Mouse (Mus musculus): ENCODE measurements around the gene Fxyd2. TPM values are rescaled to one million over a fixed set of nuclear protein-coding genes. Genes with fewer than 3 reads are reported as not detected.

Fxyd2 gene
- polyA plus RNA-seq (2015; fragmentation: Nextera tagmentation; extraction: Ambion mirVana): 1.5 and 2.5 TPM in 2 replicates

DNA sequence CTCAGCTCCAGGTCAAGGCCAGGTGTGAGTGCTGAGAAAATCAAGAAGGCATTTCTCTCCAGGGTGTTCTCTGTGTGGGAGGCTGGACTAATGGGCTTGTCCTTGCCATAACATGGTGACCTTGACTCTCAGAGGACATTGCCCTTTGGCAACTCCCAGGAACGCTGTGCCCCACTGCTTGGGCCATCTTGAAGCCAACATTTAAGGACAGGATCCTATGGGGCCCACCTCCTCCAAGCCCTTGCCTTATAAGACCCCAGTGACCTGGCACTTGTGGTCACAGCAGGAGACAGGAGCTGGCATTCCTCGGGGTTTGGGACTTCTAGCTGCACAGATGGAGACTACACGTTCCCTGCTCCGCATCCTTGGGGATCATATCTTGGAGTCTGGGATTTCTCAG, at the start of gene Fxyd2:
Gene Fxyd2, plus strand, starts transcription at position 236 of the 400 bp plus-strand sequence.

DNA sequence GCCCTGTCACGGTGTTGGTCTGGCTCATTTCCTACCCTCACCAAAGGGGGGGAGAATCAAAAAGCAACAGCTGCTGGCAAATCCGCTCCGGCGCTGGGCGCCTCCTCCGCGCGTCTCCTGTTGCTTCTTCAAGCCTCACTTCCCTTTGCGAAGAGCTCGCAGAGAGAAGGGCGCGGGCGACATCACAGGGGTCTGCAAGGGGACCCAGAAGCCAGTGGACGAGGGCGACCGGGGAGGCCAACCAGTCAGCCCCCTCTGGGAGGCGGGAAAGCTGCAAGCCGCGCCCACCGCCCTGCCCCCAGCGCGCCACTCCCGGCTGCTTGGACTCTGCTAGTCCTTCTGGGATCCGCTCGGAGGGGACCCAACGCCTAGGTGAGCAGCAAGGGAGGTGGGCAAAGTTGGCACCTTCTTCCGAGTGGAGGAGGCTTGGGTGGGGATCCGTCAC, 29.3 kb upstream of the Fxyd2 start, which contains the start of gene Fxyd6:
Gene Fxyd6, plus strand, starts transcription at position 69 of the 445 bp plus-strand sequence.

DNA sequence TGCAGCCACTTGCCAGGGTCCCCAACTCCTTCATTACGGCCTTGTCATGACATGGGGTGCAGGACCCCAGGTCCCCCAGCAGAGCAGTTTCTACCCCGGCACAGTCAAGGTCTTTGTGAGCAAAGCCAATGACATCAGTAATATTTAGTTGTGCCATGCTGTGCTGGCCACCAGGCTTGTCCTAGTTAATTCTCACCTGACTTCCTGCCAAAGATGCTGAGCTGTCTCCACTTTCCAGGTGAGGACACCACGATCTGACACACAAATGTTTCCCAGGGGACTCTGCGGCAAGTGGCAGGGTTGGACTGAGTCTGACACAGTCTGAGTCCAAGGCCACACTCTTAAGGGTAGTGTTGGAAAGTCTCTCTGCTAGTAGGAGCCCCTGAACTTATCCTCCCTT, 27.0 kb downstream of the Fxyd2 start, which contains the start of gene Dscaml1:
Gene Dscaml1, plus strand, starts transcription at position 173 of the 400 bp plus-strand sequence.

Other genes starting within 250 kb of the Fxyd2 start
- not detected in 2 replicates for gene BC049352, start 217.7 kb upstream of the Fxyd2 start, polyA plus RNA-seq (2015; fragmentation: Nextera tagmentation; extraction: Ambion mirVana)
- 2.1 TPM in 1 of 2 replicates, not detected in the other for gene Tmprss4, start 195.6 kb upstream of the Fxyd2 start, polyA plus RNA-seq (2015; fragmentation: Nextera tagmentation; extraction: Ambion mirVana)
- 0.78 and 0.90 TPM in 2 replicates for gene Il10ra, start 130.5 kb upstream of the Fxyd2 start, polyA plus RNA-seq (2015; fragmentation: Nextera tagmentation; extraction: Ambion mirVana)
- 0.91 TPM in 1 of 2 replicates, not detected in the other for gene Tmprss13, start 80.6 kb upstream of the Fxyd2 start, polyA plus RNA-seq (2015; fragmentation: Nextera tagmentation; extraction: Ambion mirVana)
- 58.8 and 66.2 TPM in 2 replicates for gene Fxyd6, start 29.5 kb upstream of the Fxyd2 start, polyA plus RNA-seq (2015; fragmentation: Nextera tagmentation; extraction: Ambion mirVana)
- gene Dscaml1, start 27.0 kb downstream of the Fxyd2 start, polyA plus RNA-seq (2015; fragmentation: Nextera tagmentation; extraction: Ambion mirVana): not detected in 2 replicates

All from skeletal muscle tissue, postnatal 0 days (tissue).